Mouse (Mus musculus) forebrain, embryonic 14.5 days (tissue): ENCODE measurements at regions not wholly inside any gene's neighbourhood (a gene's known extent, or its start where the extent isn't known, plus 50 kb on each side); places are given as distances from the start of the nearest gene placed in this dataset.

Experiments
- ATAC-seq: fragments of 200-750 bp; cut with Nextera tagmentation; 2 replicates; pipeline ENCODE4 v1.8.0; 2017; ENCODE audit warnings: mild to moderate bottlenecking, moderate library complexity
- DNase-seq: peaks from one replicate; pipeline ENCODE4 v3.0.0-alpha.2; 2015; ENCODE audit warnings: low spot score
- H3K27ac ChIP-seq: fragments of 300-500 bp; sonication (generic); 2 replicates; pipeline ENCODE4 v1.5.1; 2014; ENCODE audit warnings: low read depth, mild to moderate bottlenecking, control low read depth, low read length, moderate library complexity
- H3K27me3 ChIP-seq: fragments of 300-500 bp; sonication (generic); replicated peaks from 2 replicates; pipeline ENCODE4 v1.6.1; 2014; ENCODE audit warnings: low read length, control low read depth, mixed read lengths; ENCODE audit not compliant: control insufficient read depth, insufficient read depth
- H3K36me3 ChIP-seq: fragments of 300-500 bp; sonication (generic); 2 replicates; pipeline ENCODE4 v1.6.1; 2014; ENCODE audit warnings: low read length, control low read depth; ENCODE audit not compliant: control insufficient read depth, insufficient read depth
- H3K4me1 ChIP-seq: fragments of 300-500 bp; sonication (generic); 2 replicates; pipeline ENCODE4 v1.6.1; 2014; ENCODE audit warnings: antibody characterized with exemption, low read length, control low read depth; ENCODE audit not compliant: control insufficient read depth, insufficient read depth
- H3K4me2 ChIP-seq: fragments of 300-500 bp; sonication (generic); 2 replicates; pipeline ENCODE4 v1.6.1; 2014; ENCODE audit warnings: mild to moderate bottlenecking, control low read depth, low read length
- H3K4me3 ChIP-seq: fragments of 300-500 bp; sonication (generic); 2 replicates; pipeline ENCODE4 v1.5.1; 2014; ENCODE audit warnings: low read depth, low read length, control low read depth
- H3K9ac ChIP-seq: fragments of 300-500 bp; sonication (generic); 2 replicates; pipeline ENCODE4 v1.6.1; 2014; ENCODE audit warnings: mild to moderate bottlenecking, low read length, control low read depth, moderate library complexity
- H3K9me3 ChIP-seq: fragments of 300-500 bp; sonication (generic); replicated peaks from 2 replicates; pipeline ENCODE4 v1.6.1; 2016; ENCODE audit warnings: low read length, control low read depth, mixed read lengths; ENCODE audit not compliant: control insufficient read depth
- WGBS: fragments of 180-500 bp; shearing (Covaris S2); extraction: QIAGEN DNeasy Blood & Tissue Kit; methylation state at CpG from one replicate; pipeline ENCODE4 v1.1.7; 2014; 5-methylcytosine and 5-hydroxymethylcytosine counted together

DNA sequence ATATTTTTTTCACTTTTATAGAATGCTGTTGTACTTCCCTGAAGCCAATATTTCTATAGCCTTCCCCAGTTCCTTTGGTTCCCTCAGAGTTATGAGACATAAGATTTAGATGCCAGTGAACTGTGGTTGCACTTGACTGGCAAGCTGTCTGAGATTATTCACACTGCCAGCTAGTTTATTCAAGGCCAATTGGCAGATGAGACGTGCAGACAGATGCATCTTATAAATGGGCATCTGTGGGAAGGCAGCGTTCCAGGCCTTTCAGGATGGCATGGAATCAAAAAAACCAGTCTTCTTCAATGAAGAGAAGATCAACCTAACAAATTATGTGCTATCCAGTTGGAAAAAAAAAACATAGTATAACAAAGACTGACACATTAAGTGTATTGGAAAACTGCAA, 1225.6 kb upstream of the 1700009N14Rik start:
- Histone ChIP-seq H3K27ac (no peak overlapping the region), H3K36me3 (no peaks in the 10 kb centered on the region), H3K4me3 (no peak overlapping the region), H3K27me3 (no peaks in the 10 kb centered on the region), H3K9me3 (no peaks in the 10 kb centered on the region), H3K9ac (no peak overlapping the region), H3K4me2 (no peak overlapping the region), H3K4me1 (no peaks in the 10 kb centered on the region)
- peak; percentile 74 for DNase-seq
- 64% methylated on average over 2 of the region's 2 CpGs for WGBS
- ATAC-seq: peak; percentile 73
